Mouse (Mus musculus) stomach, embryonic 14.5 days (tissue): ENCODE results near the gene Wdtc1. TPM values are rescaled to one million over a fixed set of nuclear protein-coding genes. Genes with fewer than 3 reads are reported as not detected.

Experiments
- ATAC-seq: fragments of 200-750 bp; cut with Nextera tagmentation; 2 replicates; pipeline ENCODE4 v1.8.0; 2017; ENCODE audit warnings: low read depth, moderate TSS enrichment; ENCODE audit not compliant: insufficient number of reproducible peaks, insufficient read depth, low FRiP score
- H3K27ac ChIP-seq: fragments of 300-500 bp; sonication (generic); 2 replicates; pipeline ENCODE4 v1.5.1; 2014; ENCODE audit warnings: mild to moderate bottlenecking, low read length, moderate library complexity, mixed read lengths
- H3K27me3 ChIP-seq: fragments of 300-500 bp; sonication (generic); 2 replicates; pipeline ENCODE4 v1.6.1; 2014; ENCODE audit warnings: low read length, control low read depth, mixed read lengths; ENCODE audit not compliant: control insufficient read depth, insufficient read depth
- H3K36me3 ChIP-seq: fragments of 300-500 bp; sonication (generic); 2 replicates; pipeline ENCODE4 v1.6.1; 2014; ENCODE audit warnings: mild to moderate bottlenecking, control low read depth, low read length, moderate library complexity, mixed read lengths; ENCODE audit not compliant: control insufficient read depth, insufficient read depth
- H3K4me1 ChIP-seq: fragments of 300-500 bp; sonication (generic); 2 replicates; pipeline ENCODE4 v1.6.1; 2014; ENCODE audit warnings: low read length, control low read depth, mixed read lengths; ENCODE audit not compliant: control insufficient read depth, insufficient read depth
- H3K4me2 ChIP-seq: fragments of 300-500 bp; sonication (generic); replicated peaks from 2 replicates; pipeline ENCODE4 v1.6.1; 2014; ENCODE audit warnings: low read depth, low read length, control low read depth
- H3K4me3 ChIP-seq: fragments of 300-500 bp; sonication (generic); 2 replicates; pipeline ENCODE4 v1.5.1; 2014; ENCODE audit warnings: low read depth, low read length, control low read depth
- H3K9ac ChIP-seq: fragments of 300-500 bp; sonication (generic); replicated peaks from 2 replicates; pipeline ENCODE4 v1.6.1; 2014; ENCODE audit warnings: low read depth, mild to moderate bottlenecking, control low read depth, low read length, moderate library complexity, mixed read lengths
- H3K9me3 ChIP-seq: fragments of 300-500 bp; sonication (generic); 2 replicates; pipeline ENCODE4 v1.6.1; 2016; ENCODE audit warnings: low read depth, low read length, control low read depth; ENCODE audit not compliant: control insufficient read depth
- WGBS: fragments of 180-500 bp; shearing (Covaris S2); extraction: QIAGEN DNeasy Blood & Tissue Kit; methylation state at CpG from one replicate; pipeline ENCODE4 v1.1.7; 2014; 5-methylcytosine and 5-hydroxymethylcytosine counted together
- polyA plus RNA-seq: library from polyadenylated mRNA; unstranded; fragments of >200 nt; fragmentation: Nextera tagmentation; extraction: Ambion mirVana; gene quantifications from 2 replicates; pipeline ENCODE4 v1.2.1, GENCODE M21; 2014

Gene Wdtc1
- polyA plus RNA-seq, 1 experiment from 2014 or later, result 19.9 TPM

DNA sequence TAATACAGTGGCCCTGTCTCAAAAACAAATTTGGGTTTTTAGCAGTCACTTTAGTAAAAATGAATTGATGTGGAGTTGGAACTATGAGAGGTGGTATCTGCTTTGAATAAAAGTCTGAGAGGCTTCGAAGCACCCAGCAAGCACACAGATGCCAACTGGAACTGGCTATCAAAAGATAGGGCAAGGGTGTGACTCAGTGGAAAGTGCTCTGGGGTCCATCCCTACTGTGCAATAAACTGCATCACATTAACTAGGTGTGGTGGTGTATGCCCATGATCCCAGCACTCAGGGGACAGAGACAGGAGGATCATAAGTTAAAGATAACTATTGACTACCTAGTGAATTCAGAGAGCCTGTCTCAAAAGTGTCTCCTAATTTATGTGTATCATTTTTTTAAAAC, 62.0 kb downstream of the Wdtc1 start:
- no peak for ATAC-seq
- Histone ChIP-seq H3K36me3 (peaks cover 8% of the 10 kb centered on the region; the same call in 1 of the 2 replicates), H3K27ac (no peak overlapping the region), H3K27me3 (no peaks in the 10 kb centered on the region), H3K4me1 (peaks cover 14% of the 10 kb centered on the region), H3K9ac (no peak overlapping the region), H3K4me3 (no peak overlapping the region), H3K9me3 (no peaks in the 10 kb centered on the region), H3K4me2 (no peak overlapping the region)
- WGBS, result 93% methylated on average over 1 of the region's 1 CpGs

DNA sequence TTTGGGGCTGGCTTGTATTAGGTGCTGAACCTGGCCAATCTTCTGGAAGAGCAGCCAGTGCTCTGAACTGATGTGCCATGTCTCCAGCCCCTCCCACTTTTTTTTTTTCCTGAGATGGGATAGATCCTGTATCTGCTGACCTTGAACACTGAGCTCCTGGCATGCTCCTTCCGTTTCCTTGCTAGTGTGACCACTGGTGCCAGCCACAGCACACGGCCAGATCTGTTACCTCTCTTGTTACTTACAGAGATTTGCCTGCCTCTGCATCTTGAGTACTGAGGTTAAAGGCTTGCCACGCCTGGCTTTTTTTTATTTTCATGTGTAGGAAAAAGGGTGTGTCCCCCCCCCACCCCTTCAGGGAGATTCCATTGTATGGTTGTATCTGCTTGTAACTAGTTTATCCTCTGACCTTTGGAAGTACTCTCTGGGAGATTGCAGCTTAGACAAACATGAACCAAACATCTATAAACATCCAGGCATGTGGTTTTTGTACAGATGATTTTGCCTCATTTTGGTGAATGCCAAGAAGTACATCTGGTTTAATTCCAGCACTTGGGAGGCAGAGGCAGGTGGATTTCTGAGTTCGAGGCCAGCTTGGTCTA, 66.7 kb downstream of the Wdtc1 start:
- WGBS, result 80% methylated on average over 4 of the region's 4 CpGs

DNA sequence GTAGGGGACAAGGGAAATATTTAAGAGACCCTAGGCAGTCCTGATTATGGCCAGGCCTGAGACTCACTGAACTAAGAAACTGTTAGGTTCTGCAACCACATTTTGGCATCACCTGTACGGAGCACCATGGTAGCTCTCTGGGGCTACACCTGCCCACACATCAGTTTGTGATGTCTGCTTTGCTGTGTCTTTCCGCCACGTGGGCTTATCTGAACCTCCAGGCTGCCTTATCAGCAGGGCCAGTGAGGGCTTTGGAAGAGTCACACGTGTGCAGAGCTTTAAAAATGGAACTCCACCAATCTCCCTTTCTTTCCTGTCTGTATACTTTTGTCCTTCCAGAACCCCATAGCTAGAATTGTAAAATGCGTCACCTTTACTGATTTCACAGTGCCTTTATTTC, 67.3 kb downstream of the Wdtc1 start:
- H3K9me3 ChIP-seq, result no peaks in the 10 kb centered on the region
- H3K27ac ChIP-seq, result no peak overlapping the region
- H3K9ac ChIP-seq, result no peak overlapping the region
- H3K27me3 ChIP-seq, result no peaks in the 10 kb centered on the region
- H3K4me2 ChIP-seq, result no peak overlapping the region
- H3K4me3 ChIP-seq, result no peak overlapping the region
- 67% methylated on average over 5 of the region's 5 CpGs for WGBS
- no peak for ATAC-seq
- peaks cover 11% of the 10 kb centered on the region for H3K4me1 ChIP-seq
- no peaks in the 10 kb centered on the region for H3K36me3 ChIP-seq

More for the DNA sequence above, 66.7 kb downstream of the Wdtc1 start:
- Histone ChIP-seq H3K27me3 (no peaks in the 10 kb centered on the region), H3K9ac (no peak overlapping the region), H3K27ac (no peak overlapping the region), H3K4me3 (no peak overlapping the region), H3K9me3 (no peaks in the 10 kb centered on the region), H3K4me2 (no peak overlapping the region), H3K36me3 (no peaks in the 10 kb centered on the region), H3K4me1 (peaks cover 11% of the 10 kb centered on the region)
- no peak for ATAC-seq

DNA sequence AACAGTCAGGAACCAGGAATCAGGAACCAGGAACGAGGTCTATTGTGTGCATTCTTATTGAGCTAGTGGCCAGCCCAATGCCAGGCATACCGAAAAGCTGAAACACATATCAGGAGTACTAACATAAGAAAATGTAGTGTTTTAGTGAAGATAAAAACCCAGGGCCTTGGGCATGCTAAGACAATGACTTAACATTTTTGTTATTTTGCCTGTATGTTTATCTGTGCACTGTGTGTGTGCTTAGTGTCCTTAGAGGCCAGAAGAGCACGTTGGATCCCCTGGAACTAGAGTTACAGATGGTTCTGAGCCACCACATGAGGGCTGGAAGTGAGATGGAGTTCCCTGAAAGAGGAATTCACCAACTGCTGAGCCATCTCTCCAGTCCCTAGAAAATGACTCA, 68.0 kb downstream of the Wdtc1 start:
- 86% methylated on average over 3 of the region's 3 CpGs for WGBS
- no peak for ATAC-seq
- Histone ChIP-seq H3K4me2 (no peak overlapping the region), H3K27me3 (no peaks in the 10 kb centered on the region), H3K9me3 (no peaks in the 10 kb centered on the region), H3K36me3 (no peaks in the 10 kb centered on the region), H3K4me1 (peaks cover 11% of the 10 kb centered on the region), H3K27ac (no peak overlapping the region), H3K4me3 (no peak overlapping the region), H3K9ac (no peak overlapping the region)

DNA sequence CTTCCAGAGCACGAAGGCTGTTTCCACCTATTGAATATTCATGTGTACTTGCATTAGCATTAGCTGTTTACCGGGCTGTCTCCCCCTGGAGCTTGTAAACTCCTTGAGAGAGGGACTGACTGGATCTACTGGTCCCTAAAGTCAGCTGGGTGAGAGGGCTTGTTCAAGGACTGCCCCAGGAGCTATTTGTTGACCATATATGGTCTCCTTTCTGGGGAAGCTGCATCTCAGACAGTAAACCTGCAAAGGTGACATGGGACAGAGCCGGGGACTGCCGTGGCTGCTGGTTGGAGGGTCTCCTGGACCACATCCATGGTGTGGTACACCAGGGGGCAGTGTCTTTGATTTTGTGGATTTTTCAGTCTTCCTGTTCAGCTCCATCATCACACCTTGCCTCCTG, 70.6 kb downstream of the Wdtc1 start:
- H3K9ac ChIP-seq, result no peak overlapping the region
- H3K36me3 ChIP-seq, result no peaks in the 10 kb centered on the region
- H3K9me3 ChIP-seq, result no peaks in the 10 kb centered on the region
- H3K4me3 ChIP-seq, result no peak overlapping the region
- no peaks in the 10 kb centered on the region for H3K27me3 ChIP-seq
- no peak overlapping the region for H3K4me2 ChIP-seq
- WGBS, result 25% methylated on average over 4 of the region's 4 CpGs
- peaks cover 11% of the 10 kb centered on the region for H3K4me1 ChIP-seq
- H3K27ac ChIP-seq, result peak overlapping the region; percentile 56
- no peak for ATAC-seq

DNA sequence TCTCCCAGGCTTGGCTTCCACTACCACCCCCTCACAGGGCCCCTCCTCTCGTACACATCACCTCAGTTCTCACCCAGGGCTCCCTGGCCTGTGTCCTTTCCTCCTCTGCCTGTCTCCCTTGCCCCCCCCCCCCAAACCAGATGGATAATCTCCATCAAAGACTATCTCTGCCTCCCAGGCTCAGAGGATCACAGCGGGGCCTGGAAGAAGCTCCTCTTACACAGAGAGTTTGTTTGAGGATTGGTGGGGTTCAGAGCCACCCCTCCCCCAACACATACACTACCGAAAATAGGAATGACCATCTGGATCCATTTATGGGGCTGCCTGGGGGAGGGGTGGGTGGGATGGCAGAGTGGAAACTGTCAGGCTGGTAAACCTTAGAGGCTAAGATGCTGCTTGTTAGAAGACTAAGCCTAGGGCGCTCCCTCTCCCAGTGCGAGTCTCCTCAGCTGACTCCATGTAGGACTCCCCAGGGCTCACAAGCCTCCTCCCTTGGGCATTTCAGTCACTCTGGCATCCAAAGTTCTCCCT, 71.3 kb downstream of the Wdtc1 start:
- H3K9ac ChIP-seq, result no peak overlapping the region
- H3K9me3 ChIP-seq, result no peaks in the 10 kb centered on the region
- H3K36me3 ChIP-seq, result no peaks in the 10 kb centered on the region
- ATAC-seq, result peak; percentile 24; the same call in 1 of the 2 replicates
- H3K4me3 ChIP-seq, result no peak overlapping the region
- 15% methylated on average over 5 of the region's 5 CpGs for WGBS
- H3K4me1 ChIP-seq, result peaks cover 11% of the 10 kb centered on the region
- H3K27ac ChIP-seq, result peak overlapping the region; percentile 56
- no peak overlapping the region for H3K4me2 ChIP-seq
- H3K27me3 ChIP-seq, result no peaks in the 10 kb centered on the region

DNA sequence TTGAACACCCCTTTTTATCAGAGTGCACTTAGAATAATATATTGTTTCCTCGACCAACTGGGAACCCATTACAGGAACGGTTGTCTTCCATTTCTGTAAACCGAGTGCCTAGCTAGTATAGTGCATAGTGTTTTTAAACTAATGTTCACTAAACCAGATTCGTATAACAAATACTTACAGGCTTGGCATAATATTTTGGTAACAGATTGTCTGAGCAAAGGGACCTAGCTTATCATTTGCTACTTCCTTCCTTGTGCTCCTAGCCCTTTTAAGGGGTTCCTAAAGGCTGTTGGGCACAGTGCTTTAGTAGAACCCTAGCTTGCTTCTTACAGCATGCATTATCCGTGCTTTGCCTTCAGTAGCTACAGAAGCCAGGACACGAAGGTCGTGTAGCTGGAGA, 71.8 kb downstream of the Wdtc1 start:
- ATAC-seq, result no peak
- H3K36me3 ChIP-seq, result no peaks in the 10 kb centered on the region
- 28% methylated on average over 7 of the region's 7 CpGs for WGBS
- peak overlapping the region; percentile 56 for H3K27ac ChIP-seq
- H3K4me1 ChIP-seq, result peaks cover 13% of the 10 kb centered on the region
- no peaks in the 10 kb centered on the region for H3K9me3 ChIP-seq
- no peak overlapping the region for H3K4me2 ChIP-seq
- H3K27me3 ChIP-seq, result no peaks in the 10 kb centered on the region
- no peak overlapping the region for H3K4me3 ChIP-seq
- H3K9ac ChIP-seq, result no peak overlapping the region

DNA sequence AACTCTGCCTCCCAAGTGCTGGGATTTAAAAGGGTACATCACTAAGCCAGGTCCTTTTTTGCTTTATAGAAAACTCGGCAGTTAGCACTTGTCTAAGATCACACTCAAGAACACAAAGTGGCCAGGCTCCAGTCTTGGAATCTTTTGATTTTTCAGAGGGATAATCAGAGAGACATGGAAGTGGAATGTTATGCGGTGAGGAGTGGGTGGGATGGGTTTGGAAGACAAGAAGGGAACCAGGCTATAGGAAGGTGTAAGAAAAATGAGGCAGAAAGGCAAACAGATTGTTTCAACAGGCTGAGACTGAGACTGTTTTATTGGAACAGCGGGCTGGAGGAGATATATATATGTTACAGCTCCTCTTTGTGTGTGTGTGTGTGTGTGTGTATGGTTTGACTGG, 74.8 kb downstream of the Wdtc1 start:
- no peak overlapping the region for H3K9ac ChIP-seq
- no peaks in the 10 kb centered on the region for H3K27me3 ChIP-seq
- H3K9me3 ChIP-seq, result no peaks in the 10 kb centered on the region
- peak overlapping the region; percentile 87; the same call in 1 of the 2 replicates for H3K27ac ChIP-seq
- H3K4me1 ChIP-seq, result peaks cover 19% of the 10 kb centered on the region
- H3K4me3 ChIP-seq, result no peak overlapping the region
- no peak for ATAC-seq
- H3K4me2 ChIP-seq, result peak overlapping the region; percentile 43
- 86% methylated on average over 3 of the region's 3 CpGs for WGBS
- H3K36me3 ChIP-seq, result peaks cover 3% of the 10 kb centered on the region

DNA sequence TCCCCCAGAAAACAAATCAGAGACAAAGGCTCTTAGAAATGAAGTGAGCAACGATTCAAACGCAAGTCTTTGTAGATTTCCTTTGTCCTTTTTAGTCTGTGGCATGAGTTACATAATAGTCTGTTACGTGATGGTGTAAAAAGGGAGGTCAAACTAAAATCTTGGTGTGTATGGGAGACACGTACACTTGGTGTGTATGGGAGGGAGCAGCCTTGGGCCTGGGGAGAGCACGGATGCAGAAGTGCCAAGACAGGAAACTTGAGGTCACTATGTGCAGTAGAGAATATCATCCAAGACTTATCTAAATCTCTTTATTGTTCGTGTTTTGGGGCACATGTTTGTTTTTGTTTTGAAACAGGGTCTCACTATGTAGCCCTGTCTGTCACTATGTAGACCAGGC, 75.2 kb downstream of the Wdtc1 start:
- Histone ChIP-seq H3K4me3 (peak overlapping the region; percentile 69), H3K27ac (peak overlapping the region; percentile 87; the same call in 1 of the 2 replicates), H3K9ac (no peak overlapping the region), H3K27me3 (no peaks in the 10 kb centered on the region), H3K9me3 (no peaks in the 10 kb centered on the region), H3K4me2 (peak overlapping the region; percentile 43), H3K36me3 (peaks cover 3% of the 10 kb centered on the region), H3K4me1 (peaks cover 19% of the 10 kb centered on the region)
- 28% methylated on average over 6 of the region's 6 CpGs for WGBS
- no peak for ATAC-seq
